In the genomic region with DNA sequence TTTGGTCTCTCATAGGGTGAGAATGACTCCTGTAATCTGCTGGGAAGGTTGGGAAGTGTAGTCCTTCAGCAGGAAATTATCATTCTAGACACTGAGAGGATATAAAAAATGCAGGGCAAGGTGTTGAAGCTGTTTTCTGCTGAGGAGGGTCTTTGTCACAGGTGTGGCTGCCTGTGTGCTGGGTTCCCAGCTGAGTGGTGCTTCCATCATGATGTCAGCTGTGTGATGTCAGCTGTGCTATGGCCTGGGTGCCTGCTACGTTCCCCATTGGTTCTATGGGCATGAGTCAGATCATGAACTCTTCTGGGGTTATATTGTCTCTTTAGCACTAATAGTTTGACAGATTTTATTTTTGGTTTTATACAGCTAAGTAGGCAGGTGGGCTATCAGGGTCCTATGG, we compare ENCODE assay signal across 23 mouse cellular contexts. TPM values are rescaled to one million over a fixed set of nuclear protein-coding genes. Genes with fewer than 3 reads are reported as not detected.
"Had no signal": no experiment of that assay in that cellular context is flagged by ENCODE, and none has a peak within 500 bp of the region (broad histone marks: within the 10 kb centered on the region; RNA-seq: fewer than 3 reads in every experiment).

No protein-coding gene starts in this region.

- H3K36me3 ChIP-seq: limb, embryonic 12.5 days; limb, embryonic 15.5 days; lung, embryonic 15.5 days; midbrain, embryonic 10.5 days; neural tube, embryonic 12.5 days; neural tube, embryonic 15.5 days had no signal

- DNase-seq: kidney, adult 18-20 months; left cerebral cortex, postnatal 4 days; lung, adult 18-20 months; lung, postnatal 10 days; lung, postnatal 36 days; midbrain, embryonic 14.5 days; right cerebral cortex, adult 18-20 months; right cerebral cortex, postnatal 14 days; right cerebral cortex, postnatal 4 days; thymus, postnatal 25 days had no signal

- H3K4me3 ChIP-seq: limb, embryonic 12.5 days; limb, embryonic 15.5 days; lung, embryonic 15.5 days; megakaryocyte, embryonic 14.5 days; midbrain, embryonic 10.5 days; neural tube, embryonic 12.5 days; neural tube, embryonic 15.5 days had no signal

- ATAC-seq: inflammation-experienced regulatory T-cells, adult 6 months had no signal

- H3K4me2 ChIP-seq: limb, embryonic 12.5 days; limb, embryonic 15.5 days; lung, embryonic 15.5 days; neural tube, embryonic 12.5 days; neural tube, embryonic 15.5 days had no signal

- H3K9ac ChIP-seq: limb, embryonic 12.5 days; limb, embryonic 15.5 days; liver, embryonic 14.5 days; lung, embryonic 15.5 days; neural tube, embryonic 12.5 days; neural tube, embryonic 15.5 days had no signal

- H3K27me3 ChIP-seq: limb, embryonic 12.5 days; limb, embryonic 15.5 days; lung, embryonic 15.5 days; neural tube, embryonic 12.5 days; neural tube, embryonic 15.5 days had no signal

- H3K27ac ChIP-seq: limb, embryonic 12.5 days; limb, embryonic 15.5 days; liver, embryonic 14.5 days; lung, embryonic 15.5 days; midbrain, embryonic 10.5 days; neural tube, embryonic 12.5 days; neural tube, embryonic 15.5 days had no signal

- H3K9me3 ChIP-seq: limb, embryonic 12.5 days; limb, embryonic 15.5 days; lung, embryonic 15.5 days; megakaryocyte, embryonic 14.5 days; midbrain, embryonic 10.5 days; neural tube, embryonic 12.5 days; neural tube, embryonic 15.5 days had no signal

- H3K4me1 ChIP-seq: limb, embryonic 12.5 days; limb, embryonic 15.5 days; lung, embryonic 15.5 days; megakaryocyte, embryonic 14.5 days; midbrain, embryonic 10.5 days; neural tube, embryonic 12.5 days; neural tube, embryonic 15.5 days had no signal

RNA-seq across cellular contexts. Expression of a gene that starts 25.0 kb away (rescaled TPM):
- polyA plus RNA-seq: inflammation-experienced regulatory T-cells, adult 6 months; kidney, embryonic 14.5 days; limb, embryonic 12.5 days; limb, embryonic 15.5 days; lung, embryonic 15.5 days; midbrain, embryonic 10.5 days; midbrain, embryonic 14.5 days; neural tube, embryonic 12.5 days; neural tube, embryonic 15.5 days; stomach, embryonic 14.5 days; thymus, postnatal 0 days; urinary bladder, adult 2 months had no signal
